Mouse (Mus musculus) heart, adult 11 months (tissue): ENCODE measurements around the gene Hoxb5.

Experiments
- DNase-seq: peaks from one replicate; pipeline ENCODE4 v3.0.0; 2022

Hoxb5 gene

GRCm38 (mm10) chr11:96343206-96343745, 40.1 kb downstream of the Hoxb5 start:
- DNase-seq: no peak

GRCm38 (mm10) chr11:96344061-96344877, 41.1 kb downstream of the Hoxb5 start:
- peak; percentile 90 for DNase-seq

GRCm38 (mm10) chr11:96344878-96345159, 41.7 kb downstream of the Hoxb5 start:
- DNase-seq: no peak

- DNase-seq: peak; percentile 89
These were observed 42.2 kb downstream of the Hoxb5 start for GRCm38 (mm10) chr11:96345220-96345892.

GRCm38 (mm10) chr11:96345893-96346806, 43.0 kb downstream of the Hoxb5 start:
- peak; percentile 87 for DNase-seq

- DNase-seq: no peak
These were observed 43.9 kb downstream of the Hoxb5 start for GRCm38 (mm10) chr11:96346916-96347520.

- DNase-seq: no peak
These were observed 44.6 kb downstream of the Hoxb5 start for GRCm38 (mm10) chr11:96347717-96348116.

- no peak for DNase-seq
These were observed 45.2 kb downstream of the Hoxb5 start for GRCm38 (mm10) chr11:96348141-96348928.

- no peak for DNase-seq
These were observed 45.9 kb downstream of the Hoxb5 start for GRCm38 (mm10) chr11:96348988-96349387.

GRCm38 (mm10) chr11:96349491-96350340, 46.6 kb downstream of the Hoxb5 start:
- peak; percentile 77 for DNase-seq

GRCm38 (mm10) chr11:96350341-96350624, 47.1 kb downstream of the Hoxb5 start, which contains the start of gene Hoxb2:
Hoxb2 (plus strand) TSS chr11:96350525.
- DNase-seq: no peak

- DNase-seq: no peak
These were observed 47.7 kb downstream of the Hoxb5 start for GRCm38 (mm10) chr11:96350791-96351190.

- DNase-seq: peak; percentile 95
These were observed 48.2 kb downstream of the Hoxb5 start for GRCm38 (mm10) chr11:96351312-96351711.

- peak; percentile 89 for DNase-seq
These were observed 48.7 kb downstream of the Hoxb5 start for GRCm38 (mm10) chr11:96351831-96352230.

GRCm38 (mm10) chr11:96352691-96353521, 49.8 kb downstream of the Hoxb5 start:
- peak; percentile 93 for DNase-seq

- no peak for DNase-seq
These were observed 50.3 kb downstream of the Hoxb5 start for GRCm38 (mm10) chr11:96353522-96353841.

- DNase-seq: peak; percentile 37
These were observed 50.8 kb downstream of the Hoxb5 start for GRCm38 (mm10) chr11:96353939-96354338.

- peak; percentile 83 for DNase-seq
These were observed 51.2 kb downstream of the Hoxb5 start for GRCm38 (mm10) chr11:96354376-96354775.

- DNase-seq: peak; percentile 81
These were observed 51.7 kb downstream of the Hoxb5 start for GRCm38 (mm10) chr11:96354801-96355311.
